Mouse (Mus musculus): ENCODE data around the gene Gabpb2. TPM values are rescaled to one million over a fixed set of nuclear protein-coding genes. Genes with fewer than 3 reads are reported as not detected.

Gene Gabpb2
- polyA plus RNA-seq, 1 experiment, result 49.0 TPM

DNA sequence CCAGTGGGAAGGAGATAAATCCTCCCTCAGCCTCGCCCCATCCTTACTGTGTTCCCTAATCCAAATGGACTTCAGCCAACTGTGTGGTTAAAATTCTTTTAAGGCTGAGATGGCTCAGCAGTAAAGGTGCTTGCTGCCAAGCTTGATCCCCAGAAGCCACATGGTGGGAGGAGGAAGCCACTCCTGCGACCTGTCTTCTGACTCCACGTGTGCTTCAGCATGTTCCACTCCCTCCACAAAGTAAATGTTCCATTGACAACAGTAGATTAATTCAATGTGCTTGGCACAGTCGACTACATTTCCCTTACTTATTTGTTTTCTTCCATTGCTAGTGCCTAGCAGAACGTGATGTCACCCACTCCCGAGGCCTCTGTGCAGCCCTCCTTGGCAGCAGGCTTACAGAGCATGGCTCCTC, 23.0 kb downstream of the Gabpb2 start:
- peaks cover 15% of the 10 kb centered on the region for H3K36me3 ChIP-seq (ENCODE audit: control insufficient read depth, insufficient read depth, low read length, poor library complexity, severe bottlenecking)
- TF ChIP-seq CTCF (IDR thresholded peaks at IDR 0.05; ENCODE audit: low read depth, low read length), result no peak
- TF ChIP-seq POLR2A (IDR thresholded peaks at IDR 0.05; ENCODE audit: insufficient read depth, low read length), result no peak
- no peak for TF ChIP-seq EP300 (IDR thresholded peaks at IDR 0.05; ENCODE audit: insufficient read depth, low read depth, low read length)

DNA sequence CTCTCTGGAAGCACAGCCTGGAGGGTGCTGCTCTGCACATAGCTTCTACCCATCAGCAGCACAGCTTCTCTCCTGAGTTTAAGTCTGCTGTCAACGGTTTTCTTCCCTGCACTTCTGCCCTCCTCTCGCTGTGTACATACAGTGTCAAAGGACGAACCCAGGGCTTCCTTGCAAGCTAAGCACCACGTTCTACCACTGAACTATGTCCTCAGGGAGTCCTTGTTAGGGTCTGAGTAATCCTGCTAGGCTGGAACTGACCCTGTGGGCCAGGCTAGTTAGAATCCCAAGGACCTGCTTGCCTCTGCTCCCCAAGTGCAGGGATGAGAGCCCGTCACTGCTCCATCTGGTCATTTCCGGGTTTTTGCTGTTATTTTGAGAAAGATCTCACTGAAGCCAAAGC, 30.8 kb downstream of the Gabpb2 start:
- H3K9me3 ChIP-seq (replicated peaks; ENCODE audit: control insufficient read depth, insufficient read depth, low read length, poor library complexity, severe bottlenecking), result no peaks in the 10 kb centered on the region
- no peak overlapping the region for H3K9ac ChIP-seq (ENCODE audit: low read depth, poor library complexity, severe bottlenecking)
- H3K27ac ChIP-seq (ENCODE audit: insufficient read depth, low read length), result no peak overlapping the region
- H3K4me1 ChIP-seq (ENCODE audit: control insufficient read depth, insufficient read depth, low read length), result no peaks in the 10 kb centered on the region
- TF ChIP-seq POLR2A (IDR thresholded peaks at IDR 0.05; ENCODE audit: insufficient read depth, low read length) (no peak), CTCF (IDR thresholded peaks at IDR 0.05; ENCODE audit: low read depth, low read length) (no peak)
- H3K27me3 ChIP-seq (ENCODE audit: control insufficient read depth, insufficient read depth, low read length, poor library complexity, severe bottlenecking), result no peaks in the 10 kb centered on the region
- peaks cover 16% of the 10 kb centered on the region for H3K36me3 ChIP-seq (ENCODE audit: control insufficient read depth, insufficient read depth, low read length, poor library complexity, severe bottlenecking)
- H3K4me3 ChIP-seq (ENCODE audit: low read depth, low read length), result no peak overlapping the region

More for the DNA sequence above, 23.0 kb downstream of the Gabpb2 start:
- Histone ChIP-seq H3K9ac (ENCODE audit: low read depth, poor library complexity, severe bottlenecking) (no peak overlapping the region), H3K4me1 (ENCODE audit: control insufficient read depth, insufficient read depth, low read length) (no peaks in the 10 kb centered on the region), H3K4me3 (ENCODE audit: low read depth, low read length) (no peak overlapping the region), H3K9me3 (replicated peaks; ENCODE audit: control insufficient read depth, insufficient read depth, low read length, poor library complexity, severe bottlenecking) (no peaks in the 10 kb centered on the region), H3K27me3 (ENCODE audit: control insufficient read depth, insufficient read depth, low read length, poor library complexity, severe bottlenecking) (no peaks in the 10 kb centered on the region), H3K27ac (ENCODE audit: insufficient read depth, low read length) (no peak overlapping the region)

DNA sequence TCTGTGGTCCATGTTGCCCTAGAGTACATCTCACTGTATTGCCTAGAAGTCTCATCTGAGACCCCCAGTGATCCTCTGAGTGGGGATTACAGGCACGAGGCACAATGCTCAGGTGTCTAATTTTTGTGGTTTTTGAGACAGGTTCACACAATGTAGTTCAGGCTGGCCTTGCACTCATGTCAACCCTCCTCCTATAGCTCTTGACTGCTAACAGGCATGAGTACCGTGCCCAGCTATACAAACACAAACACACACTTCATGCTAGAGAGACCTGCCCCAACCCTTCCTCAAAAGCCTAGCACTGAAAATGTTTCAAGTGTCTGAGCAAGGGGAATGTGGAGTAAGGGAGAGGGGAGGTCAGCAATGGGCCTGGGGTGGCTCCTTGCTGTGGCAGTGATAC, 31.6 kb downstream of the Gabpb2 start:
- Histone ChIP-seq H3K4me1 (ENCODE audit: control insufficient read depth, insufficient read depth, low read length) (no peaks in the 10 kb centered on the region), H3K9ac (ENCODE audit: low read depth, poor library complexity, severe bottlenecking) (no peak overlapping the region), H3K27me3 (ENCODE audit: control insufficient read depth, insufficient read depth, low read length, poor library complexity, severe bottlenecking) (no peaks in the 10 kb centered on the region), H3K9me3 (replicated peaks; ENCODE audit: control insufficient read depth, insufficient read depth, low read length, poor library complexity, severe bottlenecking) (no peaks in the 10 kb centered on the region), H3K36me3 (ENCODE audit: control insufficient read depth, insufficient read depth, low read length, poor library complexity, severe bottlenecking) (peaks cover 16% of the 10 kb centered on the region), H3K4me3 (ENCODE audit: low read depth, low read length) (no peak overlapping the region), H3K27ac (ENCODE audit: insufficient read depth, low read length) (no peak overlapping the region)
- TF ChIP-seq CTCF (IDR thresholded peaks at IDR 0.05; ENCODE audit: low read depth, low read length), result no peak
- TF ChIP-seq EP300 (IDR thresholded peaks at IDR 0.05; ENCODE audit: insufficient read depth, low read depth, low read length), result no peak
- no peak for TF ChIP-seq POLR2A (IDR thresholded peaks at IDR 0.05; ENCODE audit: insufficient read depth, low read length)

DNA sequence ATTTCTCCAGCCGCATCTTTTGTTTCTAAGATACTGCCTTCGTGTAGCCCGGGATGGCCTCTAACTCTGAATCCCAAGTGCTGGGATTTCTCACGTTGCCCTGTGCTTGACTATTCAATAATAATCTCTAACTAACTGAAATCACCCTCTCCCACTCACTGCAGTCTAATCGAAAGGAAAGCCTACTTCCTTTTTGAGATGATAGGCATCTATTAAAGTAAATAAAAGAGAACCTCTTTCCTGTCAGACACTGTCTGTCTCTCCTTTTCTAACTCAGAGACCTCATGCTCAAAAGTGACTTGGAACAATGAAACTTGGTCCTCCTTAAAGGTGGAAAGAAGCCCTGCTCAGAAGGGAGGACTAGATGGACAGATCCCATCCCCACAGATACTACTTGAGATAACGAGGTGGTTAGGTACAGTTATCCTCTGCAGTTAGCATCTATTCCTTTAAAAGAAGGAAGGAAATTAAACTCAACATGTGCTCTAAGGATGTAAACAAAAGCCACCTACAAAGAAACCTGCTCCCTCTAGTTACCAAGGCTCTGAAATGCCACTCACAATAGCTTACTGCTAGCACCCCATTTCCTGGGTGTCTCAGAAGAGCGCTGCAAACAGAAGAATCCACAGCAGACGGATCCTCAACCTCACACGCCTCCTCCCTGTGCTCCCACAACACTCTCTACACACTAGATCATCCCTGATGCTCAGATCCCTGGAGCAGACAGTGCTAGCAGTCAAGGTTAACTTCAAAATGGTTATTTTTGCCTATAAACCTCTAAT, 32.7 kb downstream of the Gabpb2 start:
- no peaks in the 10 kb centered on the region for H3K9me3 ChIP-seq (replicated peaks; ENCODE audit: control insufficient read depth, insufficient read depth, low read length, poor library complexity, severe bottlenecking)
- no peak overlapping the region for H3K4me3 ChIP-seq (ENCODE audit: low read depth, low read length)
- TF ChIP-seq POLR2A (IDR thresholded peaks at IDR 0.05; ENCODE audit: insufficient read depth, low read length), result no peak
- no peak for TF ChIP-seq EP300 (IDR thresholded peaks at IDR 0.05; ENCODE audit: insufficient read depth, low read depth, low read length)
- TF ChIP-seq CTCF (IDR thresholded peaks at IDR 0.05; ENCODE audit: low read depth, low read length), result no peak
- no peaks in the 10 kb centered on the region for H3K4me1 ChIP-seq (ENCODE audit: control insufficient read depth, insufficient read depth, low read length)
- no peak overlapping the region for H3K27ac ChIP-seq (ENCODE audit: insufficient read depth, low read length)
- H3K9ac ChIP-seq (ENCODE audit: low read depth, poor library complexity, severe bottlenecking), result no peak overlapping the region
- no peaks in the 10 kb centered on the region for H3K27me3 ChIP-seq (ENCODE audit: control insufficient read depth, insufficient read depth, low read length, poor library complexity, severe bottlenecking)
- H3K36me3 ChIP-seq (ENCODE audit: control insufficient read depth, insufficient read depth, low read length, poor library complexity, severe bottlenecking), result peaks cover 16% of the 10 kb centered on the region

DNA sequence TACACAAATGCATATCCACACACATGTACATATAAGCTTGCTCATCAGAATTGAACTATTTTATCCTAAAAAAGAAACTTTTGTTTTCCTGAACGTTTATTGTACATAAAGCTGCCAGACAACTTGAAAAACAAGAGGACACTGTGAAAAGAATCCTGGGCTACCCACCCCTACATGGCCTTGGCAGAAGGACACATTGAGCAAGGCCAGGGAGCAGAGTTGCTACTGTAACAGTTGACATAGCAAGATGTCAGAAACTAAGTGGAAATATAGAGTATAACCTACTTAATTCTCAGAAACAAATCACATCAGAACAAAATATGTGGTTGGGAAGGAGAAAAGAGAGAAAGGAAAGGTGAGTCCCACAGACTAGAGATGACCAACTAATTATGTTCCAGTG, 35.9 kb downstream of the Gabpb2 start:
- Histone ChIP-seq H3K4me3 (ENCODE audit: low read depth, low read length) (no peak overlapping the region), H3K9me3 (replicated peaks; ENCODE audit: control insufficient read depth, insufficient read depth, low read length, poor library complexity, severe bottlenecking) (no peaks in the 10 kb centered on the region), H3K27ac (ENCODE audit: insufficient read depth, low read length) (no peak overlapping the region), H3K4me1 (ENCODE audit: control insufficient read depth, insufficient read depth, low read length) (peaks cover 4% of the 10 kb centered on the region), H3K36me3 (ENCODE audit: control insufficient read depth, insufficient read depth, low read length, poor library complexity, severe bottlenecking) (peaks cover 2% of the 10 kb centered on the region; the same call in 1 of the 2 replicates), H3K9ac (ENCODE audit: low read depth, poor library complexity, severe bottlenecking) (no peak overlapping the region), H3K27me3 (ENCODE audit: control insufficient read depth, insufficient read depth, low read length, poor library complexity, severe bottlenecking) (no peaks in the 10 kb centered on the region)
- TF ChIP-seq POLR2A (IDR thresholded peaks at IDR 0.05; ENCODE audit: insufficient read depth, low read length) (no peak), CTCF (IDR thresholded peaks at IDR 0.05; ENCODE audit: low read depth, low read length) (no peak), EP300 (IDR thresholded peaks at IDR 0.05; ENCODE audit: insufficient read depth, low read depth, low read length) (no peak)

DNA sequence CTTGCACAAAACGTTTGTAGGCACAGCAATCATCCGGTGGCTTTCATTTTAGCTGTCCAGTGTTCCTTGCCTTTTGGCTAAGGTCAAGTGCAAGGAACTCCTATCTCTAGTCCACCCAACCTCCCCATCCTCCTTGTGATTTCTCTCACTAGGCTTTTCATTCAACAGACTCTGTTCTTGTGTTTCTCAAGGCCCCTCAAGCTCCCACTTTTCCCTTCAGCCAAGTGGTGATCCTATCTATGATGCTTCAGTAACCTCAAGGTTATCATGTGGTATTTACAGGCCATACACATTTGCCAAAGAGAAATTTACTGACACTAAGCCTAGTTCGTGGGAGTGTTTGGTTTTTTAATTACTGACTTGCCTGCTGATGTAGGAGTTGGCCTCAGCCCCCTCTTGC, 37.8 kb downstream of the Gabpb2 start:
- peaks cover 2% of the 10 kb centered on the region; the same call in 1 of the 2 replicates for H3K36me3 ChIP-seq (ENCODE audit: control insufficient read depth, insufficient read depth, low read length, poor library complexity, severe bottlenecking)
- no peak overlapping the region for H3K27ac ChIP-seq (ENCODE audit: insufficient read depth, low read length)
- H3K4me1 ChIP-seq (ENCODE audit: control insufficient read depth, insufficient read depth, low read length), result peaks cover 4% of the 10 kb centered on the region
- H3K27me3 ChIP-seq (ENCODE audit: control insufficient read depth, insufficient read depth, low read length, poor library complexity, severe bottlenecking), result no peaks in the 10 kb centered on the region
- H3K9ac ChIP-seq (ENCODE audit: low read depth, poor library complexity, severe bottlenecking), result no peak overlapping the region
- TF ChIP-seq CTCF (IDR thresholded peaks at IDR 0.05; ENCODE audit: low read depth, low read length) (no peak), EP300 (IDR thresholded peaks at IDR 0.05; ENCODE audit: insufficient read depth, low read depth, low read length) (no peak), POLR2A (IDR thresholded peaks at IDR 0.05; ENCODE audit: insufficient read depth, low read length) (no peak)
- H3K4me3 ChIP-seq (ENCODE audit: low read depth, low read length), result no peak overlapping the region
- H3K9me3 ChIP-seq (replicated peaks; ENCODE audit: control insufficient read depth, insufficient read depth, low read length, poor library complexity, severe bottlenecking), result no peaks in the 10 kb centered on the region

Data from ES-Bruce4 (cell line).